Mouse (Mus musculus) lung, adult 2 months (tissue): Measurements from ENCODE around the gene Tcf7l1.

ENCODE experiments used
- CTCF ChIP-seq: fragments of 200-500 bp; IDR thresholded peaks from 2 replicates; pipeline ENCODE4 v1.5.1; 2011; ENCODE audit warnings: mild to moderate bottlenecking, low read length, control low read depth; ENCODE audit not compliant: insufficient read depth
- POLR2A ChIP-seq: fragments of 200-500 bp; IDR thresholded peaks from 2 replicates; pipeline ENCODE4 v1.6.1; 2011; ENCODE audit warnings: low read depth, mild to moderate bottlenecking, control low read depth, low read length, borderline replicate concordance; ENCODE audit errors: extremely low read depth

DNA sequence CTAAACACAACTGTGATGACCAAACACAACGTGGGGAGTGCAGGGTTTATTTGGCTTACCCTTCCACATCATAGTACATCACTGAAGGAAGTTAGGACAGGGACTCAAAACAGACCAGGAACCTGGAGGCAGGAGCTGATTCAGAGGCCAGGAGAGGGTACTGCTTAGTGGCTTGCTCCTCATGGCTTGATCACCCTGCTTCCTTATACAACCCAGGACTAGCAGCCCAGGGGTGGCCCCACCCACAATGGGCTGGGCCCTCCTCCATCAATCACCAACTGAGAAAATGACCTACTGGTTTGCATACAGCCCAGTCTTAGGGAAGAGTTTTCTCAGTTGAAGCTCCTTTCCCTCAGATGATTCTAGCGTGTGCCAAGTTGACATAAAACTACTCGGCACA lies 68.2 kb downstream of the Tcf7l1 start:
- no peak for TF ChIP-seq CTCF
- TF ChIP-seq POLR2A = no peak
